Mouse (Mus musculus): ENCODE measurements around the gene Auts2.

Auts2 gene

DNA sequence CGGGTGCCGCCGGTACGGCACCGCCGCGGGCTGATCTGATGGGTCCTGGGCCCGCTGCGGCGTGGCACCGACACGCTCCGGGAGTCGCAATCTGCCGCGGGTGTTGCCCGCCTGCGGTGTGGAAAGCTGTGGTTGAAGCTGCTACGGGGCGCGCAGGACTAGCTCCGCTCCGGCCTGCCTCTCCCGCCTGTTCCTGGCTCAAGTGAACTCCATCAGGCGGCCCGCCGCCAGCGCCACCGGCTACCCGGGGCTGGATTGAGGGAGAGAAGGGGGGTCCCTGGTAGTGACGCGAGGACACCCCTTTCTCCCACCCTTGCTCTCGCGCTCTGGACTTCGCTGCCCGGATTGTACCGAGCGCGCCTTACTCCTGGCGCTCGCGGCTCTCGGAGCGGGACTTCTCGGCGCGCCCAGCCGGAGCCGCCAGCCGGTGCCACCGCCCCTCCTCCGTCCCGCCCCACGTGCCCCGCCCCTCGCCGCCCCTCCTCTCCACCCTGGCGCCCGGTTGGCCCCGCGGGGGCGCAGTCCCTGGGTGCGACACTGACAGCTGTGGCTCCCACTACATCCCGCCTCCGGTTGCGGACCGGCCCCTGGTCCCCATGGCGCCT is 1004.7 kb downstream of the Auts2 start:
- DNase-seq, result peak; percentile 49

DNA sequence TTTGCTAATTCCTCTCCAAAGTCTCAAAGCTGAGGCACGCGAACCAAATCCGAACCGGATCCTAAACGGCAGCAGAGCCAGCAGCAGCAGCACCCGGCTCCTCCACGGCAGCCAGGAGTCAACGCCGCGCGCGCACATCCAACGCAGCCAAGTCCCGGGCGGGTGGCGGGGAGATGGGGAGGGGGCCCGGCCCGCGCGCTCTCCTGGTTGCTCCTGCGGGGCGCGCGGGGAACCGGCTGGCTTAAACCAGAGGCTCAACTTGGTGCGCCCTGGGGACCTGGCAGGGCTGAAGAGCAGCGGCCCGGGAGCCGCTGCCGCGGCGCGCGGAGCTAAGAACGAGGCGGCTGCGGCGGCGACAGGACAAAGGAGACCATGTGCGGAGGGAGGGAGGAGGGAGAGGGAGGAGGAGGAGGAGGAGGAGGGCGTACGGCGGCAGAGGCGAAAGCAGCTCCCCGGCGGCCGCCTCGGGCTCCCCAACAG is 1005.3 kb downstream of the Auts2 start:
- peak; percentile 23 for DNase-seq

GRCm38 (mm10) chr5:131537155-131537830 is 1005.9 kb downstream of the Auts2 start:
- DNase-seq, result peak; percentile 31

DNA sequence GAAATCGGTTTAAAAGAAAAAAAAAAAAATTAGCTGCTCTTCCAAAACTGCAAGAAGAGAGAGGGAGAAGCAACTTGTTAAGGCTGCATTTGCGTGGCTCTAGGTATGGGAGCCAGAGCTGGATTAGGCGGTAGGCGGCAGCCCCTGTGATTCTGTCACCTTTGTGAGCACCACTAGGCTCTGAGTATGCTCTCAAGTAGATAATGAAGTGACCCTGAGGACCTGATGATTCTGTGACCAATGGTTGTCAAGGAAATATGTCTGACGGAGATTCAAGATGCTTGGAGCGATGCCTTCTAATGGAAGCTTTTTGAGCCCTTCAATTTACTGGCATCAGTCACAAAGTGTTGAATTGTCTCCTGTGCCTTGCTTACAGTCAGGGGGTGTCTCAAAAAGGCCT is 1007.4 kb downstream of the Auts2 start:
- DNase-seq, result no peak

GRCm38 (mm10) chr5:131533815-131534214 is 1009.3 kb downstream of the Auts2 start:
- DNase-seq, result peak; percentile 58

- DNase-seq, result no peak
These were observed 1011.2 kb downstream of the Auts2 start for GRCm38 (mm10) chr5:131531744-131532552.

GRCm38 (mm10) chr5:131530828-131531227 is 1012.3 kb downstream of the Auts2 start:
- DNase-seq, result peak; percentile 25

GRCm38 (mm10) chr5:131526666-131527065 is 1016.5 kb downstream of the Auts2 start:
- DNase-seq, result no peak

GRCm38 (mm10) chr5:131524900-131525465 is 1018.2 kb downstream of the Auts2 start:
- DNase-seq, result no peak

DNA sequence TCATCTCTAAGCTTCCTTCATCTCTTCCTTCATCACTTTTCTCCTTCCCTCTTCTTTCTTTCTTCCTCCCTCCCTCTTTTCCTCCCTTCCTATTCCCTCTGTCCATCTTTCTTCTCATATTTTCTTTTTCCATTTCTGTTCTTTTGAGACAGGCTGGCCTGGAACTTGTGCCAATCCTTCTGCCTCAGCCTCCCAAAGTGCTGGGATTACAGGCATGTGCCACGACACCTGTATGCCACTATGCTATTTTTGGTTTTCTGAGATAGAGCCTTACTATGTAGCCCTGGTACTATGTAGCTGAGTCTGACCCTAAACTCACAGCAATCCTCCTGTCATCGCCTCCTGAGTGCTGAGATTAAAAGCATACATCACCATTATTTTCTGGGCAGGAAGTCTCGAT is 1023.6 kb downstream of the Auts2 start:
- no peak for DNase-seq

DNA sequence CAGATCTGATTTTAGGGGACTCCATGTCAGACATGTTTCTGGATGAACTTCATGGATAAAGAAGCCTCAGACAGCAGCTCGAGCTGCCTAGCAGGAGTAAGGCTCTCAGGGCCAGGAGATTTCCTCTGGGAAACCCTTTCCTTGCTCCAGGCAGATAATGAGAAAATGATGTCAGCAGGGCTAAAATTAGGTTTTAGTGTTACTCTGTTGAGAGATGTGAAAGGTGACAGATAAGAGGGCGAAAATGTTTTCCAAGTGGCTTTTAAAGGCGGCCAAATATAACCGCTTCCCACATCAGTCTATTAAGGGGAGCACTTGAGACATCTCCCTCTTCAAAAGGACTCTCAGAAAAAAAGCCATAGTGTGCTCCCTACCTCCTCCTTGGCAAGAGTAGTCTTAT is 1025.5 kb downstream of the Auts2 start:
- DNase-seq, result no peak

DNA sequence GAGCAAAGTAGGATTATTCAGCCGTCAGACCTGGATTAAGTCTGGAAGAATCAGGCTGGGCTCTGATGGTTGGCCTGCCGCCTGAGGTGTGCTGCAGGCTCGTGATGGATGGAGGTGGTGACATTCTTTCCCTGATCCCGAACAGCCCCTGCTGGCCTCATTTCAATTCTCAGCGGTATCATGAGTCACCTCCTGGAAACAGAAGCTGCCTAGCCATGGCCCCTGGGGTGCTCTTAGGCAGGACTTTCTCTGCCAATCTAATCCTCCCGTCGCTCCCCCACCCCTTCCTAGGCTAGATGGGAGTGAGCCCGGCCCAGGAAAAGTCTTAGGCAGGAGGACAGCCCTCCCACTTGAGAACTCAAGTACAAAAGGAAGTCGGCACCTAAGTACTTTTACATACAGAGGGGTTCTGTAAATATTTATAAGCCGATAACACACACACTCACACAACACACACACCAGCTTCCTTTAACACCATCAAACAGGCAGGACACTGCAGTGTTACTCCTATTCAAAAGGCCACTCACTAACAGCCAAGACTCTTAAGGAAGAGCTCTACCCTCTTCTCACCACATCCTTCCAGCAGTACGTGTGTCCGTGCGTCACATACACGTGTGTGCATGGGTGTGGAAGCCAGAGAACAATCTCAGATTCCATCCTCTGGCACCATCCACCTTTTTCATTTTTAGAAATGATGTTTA is 1027.3 kb downstream of the Auts2 start:
- peak; percentile 80 for DNase-seq

GRCm38 (mm10) chr5:131513753-131514152 is 1029.4 kb downstream of the Auts2 start:
- DNase-seq, result no peak

DNA sequence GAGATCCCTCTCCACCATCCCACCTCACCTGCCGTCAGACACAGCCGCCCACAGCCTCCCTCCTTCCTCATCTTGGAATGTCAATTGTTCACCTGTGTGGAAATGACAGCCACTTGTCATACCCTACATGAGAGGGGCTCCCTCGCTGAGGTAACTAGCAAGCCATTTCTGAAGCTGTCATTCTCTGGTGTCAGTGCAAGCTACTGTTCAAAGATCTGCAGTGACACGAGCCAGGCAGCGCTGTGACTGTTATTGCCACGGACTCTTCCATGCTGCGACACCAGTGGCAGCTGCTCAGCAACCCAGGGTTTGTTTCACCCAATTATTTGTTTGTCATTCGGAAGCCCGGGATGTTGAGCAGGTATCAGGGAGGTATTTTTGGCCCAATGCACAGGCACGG is 1030.5 kb downstream of the Auts2 start:
- DNase-seq, result no peak

DNA sequence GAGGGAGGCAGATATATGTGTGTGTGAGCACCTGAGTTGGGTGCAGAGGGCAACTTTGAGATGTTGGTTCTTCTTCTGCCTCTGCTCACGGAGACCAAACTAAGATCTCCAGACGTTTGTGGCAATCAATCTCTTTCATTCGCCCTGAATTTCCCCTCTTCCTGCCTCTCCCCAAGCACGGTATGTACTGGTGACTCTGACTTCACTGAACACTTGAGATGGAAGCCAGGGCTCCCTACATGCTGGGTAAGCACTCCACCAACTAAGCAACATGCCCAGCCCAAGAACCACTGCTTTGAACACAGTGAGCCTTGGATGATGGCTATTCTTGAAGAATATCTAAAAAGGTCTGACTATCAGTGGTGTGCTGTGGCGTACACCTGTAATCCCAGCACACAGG is 1032.5 kb downstream of the Auts2 start:
- no peak for DNase-seq

GRCm38 (mm10) chr5:131509315-131509714 is 1033.8 kb downstream of the Auts2 start:
- no peak for DNase-seq

- no peak for DNase-seq
These were observed 1044.3 kb downstream of the Auts2 start for GRCm38 (mm10) chr5:131498865-131499264.

- no peak for DNase-seq
These were observed 1046.5 kb downstream of the Auts2 start for GRCm38 (mm10) chr5:131496517-131497216.

GRCm38 (mm10) chr5:131494564-131494963 is 1048.6 kb downstream of the Auts2 start:
- DNase-seq, result no peak

- no peak for DNase-seq
These were observed 1050.6 kb downstream of the Auts2 start for GRCm38 (mm10) chr5:131492535-131492934.

GRCm38 (mm10) chr5:131491843-131492242 is 1051.3 kb downstream of the Auts2 start:
- no peak for DNase-seq

DNA sequence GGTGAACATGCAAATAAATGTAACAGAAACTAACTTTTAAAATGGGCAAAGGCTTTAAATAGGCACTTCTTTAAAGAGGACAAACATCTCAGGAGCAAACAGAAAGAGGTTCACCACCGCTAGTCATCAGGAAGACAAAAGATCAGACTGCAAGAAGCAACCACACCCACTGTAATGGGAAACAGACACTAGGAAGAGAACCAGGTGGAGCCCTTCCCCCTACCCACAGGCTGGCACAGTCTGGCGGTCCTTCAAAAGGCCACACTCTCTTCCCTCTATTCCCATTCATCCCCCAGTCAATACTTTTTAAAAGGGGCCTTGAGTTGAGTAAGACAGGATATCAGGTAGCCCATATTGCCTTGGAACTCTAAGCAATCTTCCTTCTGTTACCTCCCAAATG is 1052.3 kb downstream of the Auts2 start:
- DNase-seq, result no peak

All from cerebellum, adult 8-10 months (tissue).